Mouse (Mus musculus) testis, adult 2 months (tissue): ENCODE measurements at regions not wholly inside any gene's neighbourhood (a gene's known extent, or its start where the extent isn't known, plus 50 kb on each side); places are given as distances from the start of the nearest gene placed in this dataset.

Experiments
- H3K27ac ChIP-seq: fragments of 200-500 bp; 2 replicates; pipeline ENCODE4 v1.5.1; 2012; ENCODE audit warnings: low read depth, low read length; ENCODE audit not compliant: control insufficient read depth, insufficient read depth
- H3K27me3 ChIP-seq: fragments of 200-500 bp; 2 replicates; pipeline ENCODE4 v1.6.1; 2012; ENCODE audit warnings: mild to moderate bottlenecking, low read length, moderate library complexity; ENCODE audit not compliant: control insufficient read depth, insufficient read depth
- H3K36me3 ChIP-seq: fragments of 200-500 bp; 2 replicates; pipeline ENCODE4 v1.6.1; 2012; ENCODE audit warnings: mild to moderate bottlenecking, low read length; ENCODE audit not compliant: control insufficient read depth, insufficient read depth
- H3K4me1 ChIP-seq: fragments of 200-500 bp; 2 replicates; pipeline ENCODE4 v1.6.1; 2012; ENCODE audit warnings: low read length; ENCODE audit not compliant: control insufficient read depth, insufficient read depth
- H3K4me3 ChIP-seq: fragments of 200-500 bp; 2 replicates; pipeline ENCODE4 v1.5.1; 2012; ENCODE audit warnings: low read depth, mild to moderate bottlenecking, low read length, moderate library complexity, mixed read lengths; ENCODE audit not compliant: control insufficient read depth
- CTCF ChIP-seq: fragments of 200-500 bp; IDR thresholded peaks from 2 replicates; pipeline ENCODE4 v1.5.1; 2012; ENCODE audit warnings: low read depth, mild to moderate bottlenecking, inconsistent platforms, low read length, moderate library complexity; ENCODE audit not compliant: control insufficient read depth, insufficient read depth, insufficient replicate concordance
- POLR2A ChIP-seq: fragments of 200-500 bp; IDR thresholded peaks from 2 replicates; pipeline ENCODE4 v1.6.1; 2012; ENCODE audit warnings: low read depth, mild to moderate bottlenecking, inconsistent platforms, low read length, moderate library complexity; ENCODE audit not compliant: control insufficient read depth

GRCm38 (mm10) chr7:133440711-133441110, 161.2 kb downstream of the Tex36 start:
- no peak for TF ChIP-seq CTCF
- no peak for TF ChIP-seq POLR2A
- Histone ChIP-seq H3K27ac (no peak overlapping the region), H3K27me3 (no peaks in the 10 kb centered on the region), H3K4me1 (no peaks in the 10 kb centered on the region), H3K36me3 (no peaks in the 10 kb centered on the region), H3K4me3 (no peak overlapping the region)

GRCm38 (mm10) chr7:133440086-133440485, 161.9 kb downstream of the Tex36 start:
- no peak overlapping the region for H3K27ac ChIP-seq
- no peak overlapping the region for H3K4me3 ChIP-seq
- H3K36me3 ChIP-seq, result no peaks in the 10 kb centered on the region
- no peaks in the 10 kb centered on the region for H3K27me3 ChIP-seq
- TF ChIP-seq CTCF (no peak), POLR2A (no peak)
- no peaks in the 10 kb centered on the region for H3K4me1 ChIP-seq

- Histone ChIP-seq H3K36me3 (no peaks in the 10 kb centered on the region), H3K27ac (no peak overlapping the region), H3K4me3 (no peak overlapping the region), H3K27me3 (no peaks in the 10 kb centered on the region), H3K4me1 (no peaks in the 10 kb centered on the region)
- no peak for TF ChIP-seq POLR2A
- TF ChIP-seq CTCF, result no peak
Observed at GRCm38 (mm10) chr7:133438631-133439030, 163.3 kb downstream of the Tex36 start.

GRCm38 (mm10) chr7:133437866-133438265, 164.1 kb downstream of the Tex36 start:
- no peaks in the 10 kb centered on the region for H3K4me1 ChIP-seq
- no peaks in the 10 kb centered on the region for H3K36me3 ChIP-seq
- H3K27ac ChIP-seq, result no peak overlapping the region
- no peak overlapping the region for H3K4me3 ChIP-seq
- no peak for TF ChIP-seq CTCF
- TF ChIP-seq POLR2A, result no peak
- H3K27me3 ChIP-seq, result no peaks in the 10 kb centered on the region

GRCm38 (mm10) chr7:133435596-133436357, 166.2 kb downstream of the Tex36 start:
- H3K27me3 ChIP-seq, result no peaks in the 10 kb centered on the region
- H3K36me3 ChIP-seq, result no peaks in the 10 kb centered on the region
- no peaks in the 10 kb centered on the region for H3K4me1 ChIP-seq
- H3K4me3 ChIP-seq, result no peak overlapping the region
- H3K27ac ChIP-seq, result no peak overlapping the region
- TF ChIP-seq CTCF (no peak), POLR2A (no peak)

- H3K4me1 ChIP-seq, result no peaks in the 10 kb centered on the region
- no peaks in the 10 kb centered on the region for H3K36me3 ChIP-seq
- no peaks in the 10 kb centered on the region for H3K27me3 ChIP-seq
- H3K4me3 ChIP-seq, result no peak overlapping the region
- TF ChIP-seq CTCF, result no peak
- no peak for TF ChIP-seq POLR2A
- H3K27ac ChIP-seq, result no peak overlapping the region
Observed at GRCm38 (mm10) chr7:133434027-133434820, 167.7 kb downstream of the Tex36 start.

GRCm38 (mm10) chr7:133432343-133432742, 169.6 kb downstream of the Tex36 start:
- no peaks in the 10 kb centered on the region for H3K4me1 ChIP-seq
- no peak overlapping the region for H3K27ac ChIP-seq
- no peak for TF ChIP-seq POLR2A
- no peak for TF ChIP-seq CTCF
- H3K4me3 ChIP-seq, result no peak overlapping the region
- no peaks in the 10 kb centered on the region for H3K27me3 ChIP-seq
- H3K36me3 ChIP-seq, result no peaks in the 10 kb centered on the region

GRCm38 (mm10) chr7:133402072-133402471, 199.9 kb downstream of the Tex36 start:
- H3K4me1 ChIP-seq, result no peaks in the 10 kb centered on the region
- H3K27me3 ChIP-seq, result no peaks in the 10 kb centered on the region
- H3K36me3 ChIP-seq, result no peaks in the 10 kb centered on the region
- no peak overlapping the region for H3K4me3 ChIP-seq
- H3K27ac ChIP-seq, result no peak overlapping the region
- no peak for TF ChIP-seq CTCF
- no peak for TF ChIP-seq POLR2A
